Mouse (Mus musculus) layer of hippocampus, adult 9-10 months (tissue): ENCODE data around the gene Acsl1.
"Not testable (repeated sequence)": the region's sequence is repeated elsewhere in the genome, so short reads cannot be mapped to it uniquely, and the experiment has no call there.

Source experiments
- DNase-seq: peaks from one replicate; pipeline ENCODE4 v3.0.0; 2022; ENCODE audit warnings: low spot score

Gene Acsl1

DNA sequence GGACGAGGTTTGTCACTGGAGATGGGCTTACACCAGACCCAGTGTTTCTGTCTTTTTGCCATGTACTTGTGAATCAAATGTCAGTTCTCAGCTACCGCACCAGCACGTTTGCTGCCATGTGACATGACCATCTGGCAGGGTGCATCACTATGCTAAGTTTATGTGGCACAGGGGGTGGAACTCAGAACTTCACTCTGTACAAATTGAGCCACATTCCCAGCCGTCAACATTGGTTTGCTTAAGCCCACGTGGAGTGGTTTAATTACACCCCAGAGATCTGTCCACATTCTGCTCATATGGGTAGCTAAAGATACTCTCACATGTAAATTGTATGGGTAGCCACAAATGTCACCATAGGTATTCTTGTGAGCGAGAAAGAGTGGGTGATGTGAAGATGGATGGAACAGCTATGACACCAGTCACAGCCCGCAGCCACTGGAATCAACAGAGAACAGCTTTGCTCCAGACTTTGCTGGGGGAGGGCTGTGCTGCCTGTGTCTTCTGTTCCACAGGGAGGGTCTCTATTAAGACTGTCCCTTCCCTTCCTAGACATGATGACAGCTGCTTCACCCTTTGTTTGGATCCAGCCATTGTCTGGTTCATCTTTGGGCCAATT is 96.2 kb downstream of the Acsl1 start:
- peak; percentile 68 for DNase-seq

DNA sequence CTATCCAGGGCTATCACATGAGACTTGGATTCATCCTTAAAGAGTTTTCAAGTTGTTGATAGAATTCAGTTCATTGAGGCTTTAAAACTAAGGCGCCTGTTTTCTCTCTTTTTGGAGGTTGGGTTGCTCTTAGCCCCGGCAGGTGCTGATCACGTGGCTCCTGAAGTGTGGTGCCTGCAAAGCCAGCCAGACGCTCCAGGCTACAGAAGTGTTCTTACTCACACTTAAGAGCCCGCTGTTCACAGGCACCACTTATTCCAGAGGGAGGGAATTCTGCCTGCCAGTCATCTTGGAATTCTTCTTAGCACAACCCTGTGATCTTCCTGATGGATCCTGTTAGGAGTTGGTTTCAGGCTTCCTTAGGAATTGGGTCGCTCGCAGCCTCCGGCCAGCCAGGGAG is 97.1 kb downstream of the Acsl1 start:
- DNase-seq, result no peak

DNA sequence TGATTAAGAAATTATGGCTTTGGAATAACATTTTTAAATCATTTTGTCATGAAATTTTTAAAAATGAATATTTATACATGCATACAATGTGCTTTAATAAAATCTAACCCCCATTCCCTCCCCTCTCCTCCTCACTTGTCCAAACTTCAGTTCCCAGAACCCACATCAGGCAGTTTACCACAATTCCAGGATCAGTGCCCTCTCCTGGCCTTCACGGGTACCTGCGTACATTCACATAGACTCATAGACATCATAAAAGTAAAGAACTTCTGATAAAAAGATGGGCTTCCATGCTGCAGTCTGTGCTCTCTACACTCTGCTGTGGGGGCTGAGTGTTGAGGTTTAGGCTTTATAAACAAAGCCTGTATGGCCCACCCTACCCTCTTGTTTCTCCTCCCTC is 98.1 kb downstream of the Acsl1 start:
- no peak for DNase-seq

GRCm38 (mm10) chr8:46569659-46570441 is 99.0 kb downstream of the Acsl1 start:
- DNase-seq, result no peak

GRCm38 (mm10) chr8:46570673-46571072 is 99.8 kb downstream of the Acsl1 start:
- no peak for DNase-seq

DNA sequence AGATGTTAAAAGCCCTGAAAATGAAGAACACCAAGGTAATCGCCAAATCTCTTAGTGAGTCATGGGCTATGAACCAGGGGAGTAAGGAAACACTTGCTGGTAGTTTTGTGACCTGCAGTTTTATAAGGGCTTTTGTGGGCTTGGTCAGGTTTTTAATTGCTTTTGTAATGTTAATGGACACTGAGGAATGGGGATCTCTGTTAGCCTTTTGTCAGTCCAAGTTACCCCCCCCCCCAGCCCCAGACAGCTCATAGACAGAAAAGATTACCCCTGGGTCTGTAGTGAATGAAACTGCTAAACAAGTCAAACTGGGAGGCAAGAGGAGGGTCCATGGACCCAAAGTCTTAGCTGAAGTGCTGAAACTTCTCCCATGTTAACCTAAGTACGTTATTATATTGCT is 102.6 kb downstream of the Acsl1 start:
- DNase-seq, result no peak

DNA sequence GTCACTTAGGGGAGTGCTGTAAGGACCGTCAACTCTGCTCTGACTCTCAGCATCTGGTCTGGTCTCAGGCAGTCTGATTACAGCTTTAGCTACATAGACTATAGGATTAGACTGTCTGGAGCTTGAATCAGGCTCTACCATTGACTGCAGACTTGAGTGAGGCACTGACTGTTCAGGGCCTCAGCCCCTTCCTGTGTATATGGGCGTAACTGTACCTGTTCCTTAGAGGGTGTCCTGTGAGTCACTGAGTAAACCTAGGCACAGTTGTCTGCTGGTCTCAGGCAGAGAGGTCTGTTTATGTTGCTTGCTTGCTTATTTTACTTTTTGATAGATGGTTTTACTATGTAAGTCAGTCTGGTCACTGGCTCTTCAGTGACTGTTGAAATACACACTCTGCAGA is 103.1 kb downstream of the Acsl1 start:
- DNase-seq, result no peak

DNA sequence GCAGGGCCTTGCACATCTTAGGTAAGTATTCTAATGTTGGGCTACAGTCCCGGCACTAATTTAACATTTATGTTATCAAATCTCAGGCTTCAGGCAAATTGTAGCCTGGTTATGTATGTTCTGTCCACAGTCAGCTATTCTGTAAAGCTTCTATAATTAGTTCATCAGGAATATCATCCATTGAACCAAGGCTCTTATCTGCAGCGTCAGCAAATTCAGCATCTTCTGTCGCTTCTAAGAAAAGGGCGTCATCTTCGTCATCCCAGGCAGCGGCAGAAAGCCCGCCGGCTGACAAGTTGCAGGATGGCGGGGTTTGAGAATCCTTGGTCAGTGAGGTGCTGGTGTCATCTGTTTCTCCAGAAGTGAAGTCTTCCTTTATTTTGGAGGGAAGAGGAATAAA is 108.0 kb downstream of the Acsl1 start:
- DNase-seq, result no peak

DNA sequence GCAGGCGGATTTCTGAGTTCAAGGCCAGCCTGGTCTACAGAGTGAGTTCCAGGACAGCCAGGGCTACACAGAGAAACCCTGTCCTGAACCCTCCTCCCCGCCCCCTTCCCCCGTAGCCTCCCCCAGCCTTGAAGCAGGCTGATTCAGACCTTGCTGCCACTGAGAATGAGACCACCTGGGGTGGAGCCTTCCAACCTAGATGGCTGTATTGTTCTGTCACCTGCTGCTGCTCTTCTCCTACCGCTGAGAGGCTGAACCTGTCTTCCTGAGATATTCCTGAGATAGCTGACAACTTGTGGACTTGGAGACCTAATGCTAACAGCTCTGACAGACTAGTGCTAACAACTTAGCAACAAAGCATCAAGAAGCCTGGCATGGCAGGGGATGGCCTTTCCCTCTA is 113.5 kb downstream of the Acsl1 start:
- not testable (repeated sequence) for DNase-seq

DNA sequence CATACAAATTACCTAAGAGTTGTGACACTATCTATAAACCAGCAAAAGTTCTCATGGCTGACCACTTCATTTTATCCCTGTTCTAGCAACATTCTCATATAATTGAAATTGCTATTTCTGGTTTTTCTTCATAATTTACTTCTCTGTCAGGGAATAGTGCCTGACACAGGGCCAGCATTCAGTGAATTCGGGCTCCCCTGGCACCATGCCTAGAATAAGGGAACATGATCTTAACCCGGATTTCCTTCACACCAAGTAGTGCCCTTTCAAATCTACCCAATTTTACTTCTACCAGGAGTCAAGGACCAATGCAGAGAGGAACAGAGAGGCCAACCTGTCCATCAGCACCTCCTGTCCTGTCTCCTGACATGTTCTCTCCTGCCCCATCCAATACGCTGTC is 114.7 kb downstream of the Acsl1 start:
- DNase-seq, result no peak
